Mouse (Mus musculus): ENCODE measurements at regions not wholly inside any gene's neighbourhood (a gene's known extent, or its start where the extent isn't known, plus 50 kb on each side); places are given as distances from the start of the nearest gene placed in this dataset.

DNA sequence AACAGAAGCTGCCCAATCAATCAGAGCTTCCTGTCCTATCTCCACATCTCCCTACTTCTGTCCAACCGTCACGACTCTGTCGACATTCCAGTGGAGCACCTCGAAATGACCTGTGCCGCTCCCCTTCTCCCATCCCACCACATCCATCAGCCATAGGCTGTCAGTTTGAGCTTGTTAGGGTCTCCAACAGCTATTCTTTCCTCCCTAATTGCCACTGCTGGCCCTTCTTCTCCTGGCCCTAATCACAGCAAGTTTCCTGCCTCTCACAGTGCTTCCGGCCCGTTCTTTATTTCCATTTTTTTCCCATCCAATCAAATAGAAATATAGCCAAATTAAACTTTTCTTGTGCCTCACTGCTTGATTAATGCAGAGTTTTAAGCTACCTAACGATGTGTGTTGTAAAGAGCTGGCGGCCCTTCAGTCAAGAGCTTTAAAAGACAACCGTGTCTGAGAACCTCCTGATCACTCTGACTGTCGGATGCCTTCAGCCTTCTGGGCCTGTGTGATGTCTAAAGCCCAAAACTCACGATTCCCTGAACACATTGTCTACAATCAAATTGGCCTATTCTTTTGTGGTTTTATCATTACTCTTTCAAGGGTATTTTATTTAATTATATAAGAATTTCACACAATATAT, 270.3 kb downstream of the Tgfb2 start:
- TF ChIP-seq MXI1 (IDR thresholded peaks at IDR 0.05; ENCODE audit: low read depth, low read length) (no peak), EP300 (IDR thresholded peaks at IDR 0.05; ENCODE audit: low read depth in 1 of 2, low read length in 2 of 2) (no peak), ZC3H11A (IDR thresholded peaks at IDR 0.05; ENCODE audit: low read depth, low read length) (no peak), MYC (IDR thresholded peaks at IDR 0.05; ENCODE audit: low read depth, low read length) (no peak), E2F4 (IDR thresholded peaks at IDR 0.05; ENCODE audit: borderline replicate concordance, low read depth, low read length) (no peak)
- H3K9me3 ChIP-seq (replicated peaks; ENCODE audit: insufficient read depth, low read length): no peaks in the 10 kb centered on the region

GRCm38 (mm10) chr1:186434782-186435181, 271.0 kb downstream of the Tgfb2 start:
- DNase-seq (ENCODE audit: low read depth, low spot score): no peak
- Histone ChIP-seq H3K27me3 (ENCODE audit: control insufficient read depth in 1 of 2, insufficient read depth in 2 of 2, low read length in 2 of 2) (no peaks in the 10 kb centered on the region), H3K9ac (ENCODE audit: control insufficient read depth, low read depth, low read length, poor library complexity, severe bottlenecking) (no peak overlapping the region), H3K4me3 (ENCODE audit: control insufficient read depth in 1 of 2, insufficient read depth in 1 of 2, low read depth in 2 of 2, low read length in 2 of 2) (no peak overlapping the region), H3K4me1 (ENCODE audit: control insufficient read depth in 1 of 2, insufficient read depth in 2 of 2, low read length in 2 of 2) (no peaks in the 10 kb centered on the region), H3K36me3 (ENCODE audit: control insufficient read depth in 1 of 2, insufficient read depth in 2 of 2, low read length in 2 of 2) (no peaks in the 10 kb centered on the region), H3K27ac (ENCODE audit: control insufficient read depth, low read depth, low read length) (no peak overlapping the region), H3K79me2 (ENCODE audit: control insufficient read depth, insufficient read depth, low read length, poor library complexity) (no peaks in the 10 kb centered on the region), H3K9me3 (replicated peaks; ENCODE audit: insufficient read depth, low read length) (no peaks in the 10 kb centered on the region)
- TF ChIP-seq ELF1 (IDR thresholded peaks at IDR 0.05; ENCODE audit: low read depth, low read length): no peak
- no peak for TF ChIP-seq ZNF384 (IDR thresholded peaks at IDR 0.05; ENCODE audit: low read depth, low read length)
- no peak for TF ChIP-seq HCFC1 (IDR thresholded peaks at IDR 0.05; ENCODE audit: low read depth, low read length)
- TF ChIP-seq RCOR1 (IDR thresholded peaks at IDR 0.05; ENCODE audit: low read depth, low read length): no peak
- TF ChIP-seq CHD1 (IDR thresholded peaks at IDR 0.05; ENCODE audit: low read depth, low read length): no peak
- no peak for TF ChIP-seq NELFE (IDR thresholded peaks at IDR 0.05; ENCODE audit: low read depth, low read length)
- TF ChIP-seq ZC3H11A (IDR thresholded peaks at IDR 0.05; ENCODE audit: low read depth, low read length): no peak
- no peak for TF ChIP-seq ZKSCAN1 (IDR thresholded peaks at IDR 0.05; ENCODE audit: low read depth, low read length)
- TF ChIP-seq JUND (IDR thresholded peaks at IDR 0.05; ENCODE audit: low read depth, low read length): no peak
- no peak for TF ChIP-seq CTCF (IDR thresholded peaks at IDR 0.05 in 2 of 3, conservative IDR thresholded peaks at IDR 0.05 in 1 of 3; ENCODE audit: control insufficient read depth in 1 of 3, insufficient read depth in 1 of 3, low read depth in 2 of 3, low read length in 3 of 3, poor library complexity in 1 of 3, severe bottlenecking in 1 of 3)
- TF ChIP-seq POLR2AphosphoS2 (IDR thresholded peaks at IDR 0.05; ENCODE audit: low read length): no peak
- TF ChIP-seq USF2 (IDR thresholded peaks at IDR 0.05; ENCODE audit: borderline replicate concordance in 1 of 2, insufficient read depth in 1 of 2, low read depth in 1 of 2, low read length in 2 of 2): no peak
- no peak for TF ChIP-seq MXI1 (IDR thresholded peaks at IDR 0.05; ENCODE audit: low read depth, low read length)
- TF ChIP-seq GATA1 (IDR thresholded peaks at IDR 0.05; ENCODE audit: low read depth, low read length): no peak
- no peak for TF ChIP-seq GABPA (IDR thresholded peaks at IDR 0.05; ENCODE audit: low read depth, low read length)
- no peak for TF ChIP-seq EP300 (IDR thresholded peaks at IDR 0.05; ENCODE audit: low read depth in 1 of 2, low read length in 2 of 2)
- no peak for TF ChIP-seq USF1 (IDR thresholded peaks at IDR 0.05; ENCODE audit: low read depth, low read length)

More for the DNA sequence above, 270.3 kb downstream of the Tgfb2 start:
- H3K4me1 ChIP-seq (ENCODE audit: control insufficient read depth in 1 of 2, insufficient read depth in 2 of 2, low read length in 2 of 2): no peaks in the 10 kb centered on the region
- DNase-seq (ENCODE audit: low read depth, low spot score): no peak
- no peak overlapping the region for H3K27ac ChIP-seq (ENCODE audit: control insufficient read depth, low read depth, low read length)
- no peak overlapping the region for H3K9ac ChIP-seq (ENCODE audit: control insufficient read depth, low read depth, low read length, poor library complexity, severe bottlenecking)
- H3K36me3 ChIP-seq (ENCODE audit: control insufficient read depth in 1 of 2, insufficient read depth in 2 of 2, low read length in 2 of 2): no peaks in the 10 kb centered on the region
- no peaks in the 10 kb centered on the region for H3K79me2 ChIP-seq (ENCODE audit: control insufficient read depth, insufficient read depth, low read length, poor library complexity)
- no peak overlapping the region for H3K4me3 ChIP-seq (ENCODE audit: control insufficient read depth in 1 of 2, insufficient read depth in 1 of 2, low read depth in 2 of 2, low read length in 2 of 2)
- H3K27me3 ChIP-seq (ENCODE audit: control insufficient read depth in 1 of 2, insufficient read depth in 2 of 2, low read length in 2 of 2): no peaks in the 10 kb centered on the region

Measured in MEL (cell line).